Mouse (Mus musculus): ENCODE measurements at regions not wholly inside any gene's neighbourhood (a gene's known extent, or its start where the extent isn't known, plus 50 kb on each side); places are given as distances from the start of the nearest gene placed in this dataset.

DNA sequence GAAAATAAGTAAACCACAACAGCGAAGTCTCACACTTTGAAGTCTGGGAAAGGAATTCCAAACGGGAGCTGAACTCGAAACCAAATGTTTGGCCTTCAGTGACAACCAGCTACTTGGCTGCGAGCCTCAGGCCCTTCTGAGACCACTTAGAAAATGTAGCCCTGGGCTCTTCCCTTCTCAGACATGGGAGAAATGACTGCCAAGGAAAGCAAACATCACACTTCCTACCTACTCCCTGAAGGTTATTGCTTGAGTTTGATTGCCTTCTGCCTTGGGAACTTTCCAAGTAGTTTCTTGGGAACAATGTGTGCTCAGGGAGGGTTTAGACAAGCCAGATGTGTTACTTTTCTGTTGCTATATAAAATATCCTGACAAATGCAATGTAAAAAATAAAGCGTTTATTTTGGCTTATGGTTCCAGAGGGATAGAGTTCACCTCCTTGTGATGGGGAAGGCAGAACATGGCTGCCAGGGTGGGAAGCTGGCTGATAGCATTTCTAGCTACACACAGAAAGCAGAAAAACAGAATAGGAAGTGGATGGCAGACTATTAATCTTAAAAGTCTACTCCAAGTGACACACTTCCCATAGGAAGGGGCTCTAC is 194.8 kb upstream of the Rack1 start:
- no peaks in the 10 kb centered on the region for H3K4me1 ChIP-seq (ENCODE audit: control insufficient read depth, insufficient read depth, low read length)
- no peak overlapping the region for H3K4me3 ChIP-seq (ENCODE audit: insufficient read depth, low read length)
- TF ChIP-seq CTCF (IDR thresholded peaks at IDR 0.05; ENCODE audit: extremely low read depth, insufficient read depth, low read length): no peak
- TF ChIP-seq POLR2A (IDR thresholded peaks at IDR 0.05; ENCODE audit: extremely low read depth, insufficient read depth, low read length): no peak
- H3K27ac ChIP-seq (ENCODE audit: insufficient read depth, low read length): no peak overlapping the region

DNA sequence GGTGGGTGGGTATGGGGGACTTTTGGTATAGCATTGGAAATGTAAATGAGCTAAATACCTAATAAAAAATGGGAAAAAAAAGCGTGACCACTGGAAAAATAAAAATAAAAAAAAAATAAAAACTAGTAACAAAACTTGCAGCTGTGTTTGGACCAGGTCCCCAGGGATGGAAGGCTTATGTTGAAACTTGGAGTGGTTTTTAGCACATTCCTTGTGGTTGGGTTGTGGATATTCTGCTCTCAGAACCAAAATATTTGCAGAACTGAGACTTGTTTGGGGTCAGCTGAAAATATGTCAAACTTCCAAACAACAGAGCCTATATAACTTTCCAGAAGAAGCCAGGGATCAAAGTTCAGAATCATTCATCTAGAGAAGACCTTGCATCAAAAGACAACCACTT is 199.0 kb upstream of the Rack1 start:
- no peaks in the 10 kb centered on the region; the same call in 1 of the 2 replicates for H3K4me1 ChIP-seq (ENCODE audit: control insufficient read depth, insufficient read depth, low read length)
- no peak overlapping the region for H3K27ac ChIP-seq (ENCODE audit: insufficient read depth, low read length)
- no peak for TF ChIP-seq POLR2A (IDR thresholded peaks at IDR 0.05; ENCODE audit: extremely low read depth, insufficient read depth, low read length)
- no peak for TF ChIP-seq CTCF (IDR thresholded peaks at IDR 0.05; ENCODE audit: extremely low read depth, insufficient read depth, low read length)
- no peak overlapping the region for H3K4me3 ChIP-seq (ENCODE audit: insufficient read depth, low read length)

DNA sequence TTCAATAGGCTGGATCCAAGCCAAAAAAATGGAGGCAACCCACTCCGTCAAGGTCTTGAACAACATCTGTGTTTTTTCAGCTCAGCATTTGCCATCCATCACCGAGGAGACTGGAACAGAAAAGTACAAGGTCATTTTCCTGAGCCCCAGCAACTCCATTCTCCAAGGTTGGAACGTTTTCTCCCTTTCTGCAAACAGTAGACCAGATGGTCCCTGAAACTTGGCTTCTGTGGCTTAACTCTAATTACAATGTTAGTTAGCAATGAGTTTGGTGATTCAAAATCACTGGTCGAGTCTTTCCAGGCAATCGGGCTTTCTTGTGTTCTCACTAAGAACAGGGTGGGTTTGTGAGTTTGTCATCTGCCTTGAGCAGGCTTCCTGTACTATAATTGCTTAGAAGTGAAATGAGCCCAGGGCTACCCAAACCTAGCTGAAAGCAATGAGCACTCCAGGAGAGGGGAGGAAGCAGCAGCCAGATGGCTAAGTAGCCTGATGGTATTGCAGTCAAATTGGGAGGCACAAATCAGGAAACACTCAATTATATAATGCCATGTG is 200.5 kb upstream of the Rack1 start:
- TF ChIP-seq CTCF (IDR thresholded peaks at IDR 0.05; ENCODE audit: extremely low read depth, insufficient read depth, low read length): no peak
- TF ChIP-seq POLR2A (IDR thresholded peaks at IDR 0.05; ENCODE audit: extremely low read depth, insufficient read depth, low read length): no peak
- Histone ChIP-seq H3K27ac (ENCODE audit: insufficient read depth, low read length) (no peak overlapping the region), H3K4me3 (ENCODE audit: insufficient read depth, low read length) (no peak overlapping the region), H3K4me1 (ENCODE audit: control insufficient read depth, insufficient read depth, low read length) (no peaks in the 10 kb centered on the region; the same call in 1 of the 2 replicates)

DNA sequence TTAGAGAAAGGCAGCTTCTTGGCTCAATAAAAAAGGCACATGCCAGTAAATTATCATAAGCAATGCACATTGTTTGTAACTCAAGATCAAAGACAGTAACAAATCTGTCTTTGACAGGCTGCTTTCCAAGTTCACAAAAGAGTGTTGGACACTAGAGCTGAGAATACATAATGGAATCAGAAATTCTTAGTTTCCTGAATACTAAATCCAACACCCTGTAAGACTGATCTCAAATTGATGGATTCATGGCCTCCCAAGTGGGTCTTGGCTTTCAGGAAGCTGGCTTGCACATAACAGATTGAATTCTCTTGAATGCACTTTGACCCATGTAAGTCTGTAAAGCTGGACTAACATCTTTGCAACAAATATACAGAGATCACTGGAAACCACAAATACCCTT is 201.1 kb upstream of the Rack1 start:
- H3K4me3 ChIP-seq (ENCODE audit: insufficient read depth, low read length): no peak overlapping the region
- no peak overlapping the region for H3K27ac ChIP-seq (ENCODE audit: insufficient read depth, low read length)
- TF ChIP-seq CTCF (IDR thresholded peaks at IDR 0.05; ENCODE audit: extremely low read depth, insufficient read depth, low read length): no peak
- TF ChIP-seq POLR2A (IDR thresholded peaks at IDR 0.05; ENCODE audit: extremely low read depth, insufficient read depth, low read length): no peak
- no peaks in the 10 kb centered on the region; the same call in 1 of the 2 replicates for H3K4me1 ChIP-seq (ENCODE audit: control insufficient read depth, insufficient read depth, low read length)

DNA sequence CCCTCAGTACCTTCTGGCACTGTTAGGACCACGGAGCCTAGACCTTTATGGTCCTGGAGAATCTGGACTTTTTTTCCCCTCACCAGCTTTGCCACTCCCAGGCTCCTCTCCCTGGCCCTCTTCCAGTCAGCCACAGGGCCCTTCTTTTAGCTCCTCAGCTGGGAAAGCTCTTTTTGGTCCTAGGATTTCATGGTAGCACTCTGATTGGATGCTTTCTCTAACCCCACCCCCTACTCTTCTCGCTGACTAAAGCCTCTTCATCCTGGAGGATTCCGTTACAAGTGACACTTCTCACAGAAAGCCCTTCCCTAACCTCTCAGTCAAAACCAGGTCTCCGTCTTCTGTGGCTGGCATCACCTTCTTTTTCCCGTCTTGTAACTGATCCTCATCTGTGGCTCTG is 205.7 kb upstream of the Rack1 start:
- Histone ChIP-seq H3K4me3 (ENCODE audit: insufficient read depth, low read length) (no peak overlapping the region), H3K27ac (ENCODE audit: insufficient read depth, low read length) (no peak overlapping the region), H3K4me1 (ENCODE audit: control insufficient read depth, insufficient read depth, low read length) (no peaks in the 10 kb centered on the region; the same call in 1 of the 2 replicates)
- TF ChIP-seq CTCF (IDR thresholded peaks at IDR 0.05; ENCODE audit: extremely low read depth, insufficient read depth, low read length): no peak
- TF ChIP-seq POLR2A (IDR thresholded peaks at IDR 0.05; ENCODE audit: extremely low read depth, insufficient read depth, low read length): no peak

DNA sequence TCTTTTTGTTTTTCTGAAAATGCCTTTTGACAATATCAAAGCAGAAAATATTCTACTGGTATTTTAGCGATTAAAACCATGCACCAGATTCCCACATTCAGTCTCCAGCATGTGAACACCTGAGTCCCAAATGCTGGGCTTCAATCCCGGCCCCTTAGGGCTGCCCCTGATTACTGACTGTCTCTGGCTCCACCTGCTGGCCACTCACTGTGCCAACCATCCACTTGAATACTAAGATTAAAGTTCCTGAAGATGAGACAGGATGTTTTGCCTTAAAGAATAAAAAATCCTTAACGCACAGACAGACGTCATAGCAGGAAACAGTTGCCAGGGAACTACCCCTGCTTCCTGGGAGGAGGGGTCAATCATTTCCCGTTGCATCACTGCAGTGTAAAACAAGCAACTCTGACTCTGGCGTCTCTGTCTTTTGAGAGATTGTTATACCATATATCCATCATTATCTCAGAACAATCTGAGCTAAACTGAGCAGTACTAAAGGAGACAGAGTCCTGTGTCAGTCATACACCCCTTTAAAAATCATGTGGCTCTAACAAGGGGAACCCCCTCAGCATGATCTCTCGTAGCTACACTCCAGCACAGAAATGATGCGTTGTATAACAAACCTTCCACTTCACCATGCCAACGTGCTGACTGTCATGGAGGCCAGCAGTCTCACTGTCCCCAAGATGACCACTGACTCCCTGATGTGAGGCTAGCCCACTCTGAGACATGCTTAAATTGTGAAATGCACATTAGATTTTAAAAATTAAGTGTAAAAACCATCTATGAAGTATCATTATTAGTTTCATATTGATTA is 211.1 kb upstream of the Rack1 start:
- H3K4me1 ChIP-seq (ENCODE audit: control insufficient read depth, insufficient read depth, low read length): no peaks in the 10 kb centered on the region
- no peak for TF ChIP-seq POLR2A (IDR thresholded peaks at IDR 0.05; ENCODE audit: extremely low read depth, insufficient read depth, low read length)
- TF ChIP-seq CTCF (IDR thresholded peaks at IDR 0.05; ENCODE audit: extremely low read depth, insufficient read depth, low read length): peak; percentile 86

DNA sequence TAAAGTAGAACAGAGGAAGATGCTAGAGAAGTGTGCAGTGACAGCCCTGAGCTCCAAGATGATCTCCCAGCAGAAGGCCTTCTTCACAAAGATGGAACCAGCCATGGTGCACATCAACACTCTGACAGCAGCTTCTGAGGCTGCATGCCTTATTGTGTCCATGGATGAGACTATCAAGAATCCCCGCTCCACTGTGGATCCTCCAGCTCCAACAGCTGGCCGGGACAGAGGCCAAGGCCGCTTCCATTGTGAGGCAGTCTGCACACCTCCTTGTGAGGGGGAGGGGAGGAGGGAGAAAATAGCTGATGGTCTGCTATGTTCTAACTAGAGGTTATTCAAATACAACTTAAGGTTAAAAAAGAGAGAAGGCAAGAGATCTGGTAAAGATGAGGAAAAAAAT is 231.4 kb upstream of the Rack1 start:
- no peak for TF ChIP-seq POLR2A (IDR thresholded peaks at IDR 0.05; ENCODE audit: extremely low read depth, insufficient read depth, low read length)
- TF ChIP-seq CTCF (IDR thresholded peaks at IDR 0.05; ENCODE audit: extremely low read depth, insufficient read depth, low read length): no peak
- no peak overlapping the region for H3K4me3 ChIP-seq (ENCODE audit: insufficient read depth, low read length)
- no peaks in the 10 kb centered on the region for H3K4me1 ChIP-seq (ENCODE audit: control insufficient read depth, insufficient read depth, low read length)
- no peak overlapping the region for H3K27ac ChIP-seq (ENCODE audit: insufficient read depth, low read length)

More for the DNA sequence above, 211.1 kb upstream of the Rack1 start:
- no peak overlapping the region for H3K4me3 ChIP-seq (ENCODE audit: insufficient read depth, low read length)
- H3K27ac ChIP-seq (ENCODE audit: insufficient read depth, low read length): no peak overlapping the region

DNA sequence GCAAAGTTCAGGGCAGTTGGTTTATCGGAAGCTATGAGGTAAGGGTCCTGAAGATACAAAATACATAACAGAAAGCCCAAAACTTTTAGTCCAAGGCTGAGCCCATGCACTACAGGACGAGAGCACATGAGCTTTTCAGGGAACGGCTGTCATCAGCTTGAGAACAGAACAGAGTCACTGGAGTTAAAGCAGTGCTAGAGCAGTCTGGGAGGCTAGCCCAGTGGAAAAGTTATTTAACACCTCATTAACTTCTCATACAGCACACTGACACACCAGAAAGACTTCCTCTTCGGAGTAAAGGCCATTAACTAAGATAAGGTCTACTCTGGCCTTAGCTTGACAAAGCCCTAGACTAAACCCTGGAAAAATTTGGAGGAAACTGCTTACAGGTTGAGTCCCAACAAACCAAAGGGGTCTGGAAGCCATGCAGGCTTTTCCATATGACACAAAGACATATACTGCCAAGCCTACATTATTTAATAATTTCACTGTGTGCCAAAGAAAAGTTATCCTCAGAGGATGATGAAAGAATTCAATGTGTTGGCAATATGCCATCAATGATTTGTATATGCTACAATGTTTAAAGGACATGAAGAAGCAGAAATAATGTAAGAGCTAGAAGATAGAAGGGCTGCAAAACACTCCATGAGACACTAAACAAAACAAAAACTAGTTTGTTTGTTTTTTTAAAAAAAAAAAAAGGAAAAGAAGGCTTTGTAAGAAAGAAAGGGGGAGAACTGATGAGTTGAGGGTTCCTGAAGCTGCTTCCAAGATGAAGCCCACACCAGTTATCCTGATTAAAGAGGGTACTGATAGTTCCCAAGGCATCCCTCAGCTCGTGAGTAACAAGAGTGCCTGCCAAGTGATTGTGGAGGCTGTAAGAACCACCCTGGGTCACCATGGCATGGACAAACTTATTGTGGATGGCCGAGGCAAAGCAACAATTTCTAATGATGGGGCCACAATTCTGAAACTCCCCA is 232.3 kb upstream of the Rack1 start:
- H3K4me1 ChIP-seq (ENCODE audit: control insufficient read depth, insufficient read depth, low read length): no peaks in the 10 kb centered on the region
- TF ChIP-seq CTCF (IDR thresholded peaks at IDR 0.05; ENCODE audit: extremely low read depth, insufficient read depth, low read length) (no peak), POLR2A (IDR thresholded peaks at IDR 0.05; ENCODE audit: extremely low read depth, insufficient read depth, low read length) (no peak)
- no peak overlapping the region for H3K4me3 ChIP-seq (ENCODE audit: insufficient read depth, low read length)
- H3K27ac ChIP-seq (ENCODE audit: insufficient read depth, low read length): no peak overlapping the region

DNA sequence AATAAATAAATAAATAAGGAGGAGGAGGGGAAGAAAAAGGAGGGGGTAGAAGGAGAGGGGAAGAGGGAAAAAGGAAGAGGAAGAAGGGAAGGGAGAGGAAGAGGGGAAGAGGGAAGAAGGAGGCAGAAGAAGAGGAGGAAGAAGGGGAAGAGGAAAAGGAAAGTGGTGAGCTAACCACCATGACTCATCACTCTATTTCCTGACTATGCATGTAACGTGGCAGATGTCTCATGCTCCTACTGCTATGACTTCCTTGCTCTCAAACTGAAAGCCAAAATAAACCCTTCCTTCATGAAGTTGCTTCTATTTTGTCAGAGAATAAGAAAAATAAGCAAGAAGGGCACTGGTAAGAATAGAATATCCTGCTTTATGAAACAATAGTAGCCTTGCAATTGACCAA is 242.1 kb upstream of the Rack1 start:
- H3K4me1 ChIP-seq (ENCODE audit: control insufficient read depth, insufficient read depth, low read length): no peaks in the 10 kb centered on the region
- no peak for TF ChIP-seq CTCF (IDR thresholded peaks at IDR 0.05; ENCODE audit: extremely low read depth, insufficient read depth, low read length)
- TF ChIP-seq POLR2A (IDR thresholded peaks at IDR 0.05; ENCODE audit: extremely low read depth, insufficient read depth, low read length): no peak
- H3K4me3 ChIP-seq (ENCODE audit: insufficient read depth, low read length): no peak overlapping the region
- H3K27ac ChIP-seq (ENCODE audit: insufficient read depth, low read length): no peak overlapping the region

Measured in cortical plate, adult 2 months (tissue).